25 mouse cellular contexts compared by ENCODE assay signal in the genomic region with DNA sequence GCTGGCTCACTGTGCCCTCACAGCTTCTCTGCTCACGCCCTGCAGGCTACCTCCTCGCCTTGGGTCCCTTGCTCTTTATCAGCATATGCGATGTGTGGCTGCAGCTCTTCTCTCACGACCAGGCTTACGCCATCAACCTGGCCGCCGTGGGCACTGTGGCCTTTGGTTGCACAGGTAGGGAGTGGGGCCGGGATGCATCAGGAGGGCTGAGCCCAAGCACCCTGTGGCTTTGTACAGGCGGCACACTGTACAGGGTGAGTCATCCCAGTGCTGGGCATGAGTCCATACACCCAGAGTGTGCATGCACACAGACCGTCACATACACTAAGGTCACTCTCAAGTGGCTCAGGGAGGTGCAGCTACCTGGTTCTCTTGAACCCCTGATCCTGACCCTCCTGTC. TPM values are rescaled to one million over a fixed set of nuclear protein-coding genes. Genes with fewer than 3 reads are reported as not detected.
DNase-seq lines count a peak whose midpoint lies in the region; TF ChIP-seq lines count a peak whose summit lies in the region.
"Had no signal": no experiment of that assay in that cellular context is flagged by ENCODE, and none has a peak within 500 bp of the region (broad histone marks: within the 10 kb centered on the region; RNA-seq: fewer than 3 reads in every experiment).

No protein-coding gene starts in this region.

- H3K27ac ChIP-seq in testis, adult 2 months (ENCODE audit: control insufficient read depth, insufficient read depth, low read depth, low read length): no peak overlapping the region
- peak overlapping the region; percentile 9; the same call in 1 of the 2 replicates for H3K27ac ChIP-seq in cerebellum, adult 2 months (ENCODE audit: insufficient read depth, low read length)
- H3K27ac ChIP-seq: embryonic facial prominence, embryonic 13.5 days; forebrain, embryonic 12.5 days; hindbrain, embryonic 10.5 days; intestine, embryonic 15.5 days; limb, embryonic 10.5 days; liver, embryonic 15.5 days; lung, embryonic 15.5 days had no signal

- DNase-seq in adrenal gland, adult (ENCODE audit: inconsistent age in 2 of 2, low spot score in 1 of 2): peak; percentile 68 to 75
- no peak for DNase-seq in adrenal gland, postnatal 4 days (ENCODE audit: low spot score in 2 of 2)
- DNase-seq in testis, postnatal 14 days (ENCODE audit: low spot score): no peak
- DNase-seq in cerebellum, adult 2 months: peak; percentile 80 to 90
- peak; percentile 75 to 79 for DNase-seq in cerebellum, postnatal 36 days
- DNase-seq in layer of hippocampus, adult 9-10 months (ENCODE audit: low spot score): no peak
- DNase-seq in retina, embryonic 14.5 days (ENCODE audit: low spot score): no peak
- DNase-seq: embryo, embryonic 11 days; kidney, adult 8-10 months; kidney, postnatal 14 days; liver; lung, postnatal 36 days; right cerebral cortex, postnatal 25 days; thymus, adult 18-20 months; thymus, postnatal 36 days had no signal

- H3K4me1 ChIP-seq in testis, adult 2 months (ENCODE audit: control insufficient read depth, insufficient read depth, low read length): no peaks in the 10 kb centered on the region
- H3K4me1 ChIP-seq in cerebellum, adult 2 months (ENCODE audit: control insufficient read depth, insufficient read depth, low read length): peaks cover 23% of the 10 kb centered on the region
- H3K4me1 ChIP-seq: embryonic facial prominence, embryonic 13.5 days; forebrain, embryonic 12.5 days; intestine, embryonic 15.5 days; liver, embryonic 15.5 days; lung, embryonic 15.5 days had no signal

- H3K4me3 ChIP-seq in testis, adult 2 months (ENCODE audit: control insufficient read depth, low read depth, low read length): no peak overlapping the region
- no peak overlapping the region for H3K4me3 ChIP-seq in cerebellum, adult 2 months (replicated peaks; ENCODE audit: insufficient read depth, low read depth, low read length)
- H3K4me3 ChIP-seq: embryonic facial prominence, embryonic 13.5 days; erythroblast, embryonic 14.5 days; forebrain, embryonic 12.5 days; hindbrain, embryonic 10.5 days; intestine, embryonic 15.5 days; limb, embryonic 10.5 days; liver, embryonic 15.5 days; lung, embryonic 15.5 days had no signal

- no peaks in the 10 kb centered on the region for H3K36me3 ChIP-seq in testis, adult 2 months (ENCODE audit: control insufficient read depth, insufficient read depth, low read length)
- H3K36me3 ChIP-seq: intestine, embryonic 15.5 days; liver, embryonic 15.5 days; lung, embryonic 15.5 days had no signal

- TF ChIP-seq CTCF in testis, adult 2 months (IDR thresholded peaks at IDR 0.05; ENCODE audit: control insufficient read depth, insufficient read depth, insufficient replicate concordance, low read depth, low read length): peak; percentile 2; the same call in 1 of the 2 replicates
- no peak for TF ChIP-seq CTCF in cerebellum, adult 2 months (IDR thresholded peaks at IDR 0.05; ENCODE audit: borderline replicate concordance, insufficient read depth, low read depth, low read length)

- no peaks in the 10 kb centered on the region for H3K27me3 ChIP-seq in testis, adult 2 months (ENCODE audit: control insufficient read depth, insufficient read depth, low read length)
- H3K27me3 ChIP-seq in cerebellum, adult 2 months (ENCODE audit: control insufficient read depth, insufficient read depth, low read length): no peaks in the 10 kb centered on the region
- H3K27me3 ChIP-seq: embryonic facial prominence, embryonic 13.5 days; forebrain, embryonic 12.5 days; intestine, embryonic 15.5 days; liver, embryonic 15.5 days; lung, embryonic 15.5 days; Patski had no signal

- WGBS in cerebellum, adult 2 months: 15% methylated on average over 10 of the region's 10 CpGs

- TF ChIP-seq POLR2A in testis, adult 2 months (IDR thresholded peaks at IDR 0.05; ENCODE audit: control insufficient read depth, low read depth, low read length): no peak
- TF ChIP-seq POLR2A in cerebellum, adult 2 months (IDR thresholded peaks at IDR 0.05; ENCODE audit: borderline replicate concordance, insufficient read depth, low read length): no peak

RNA-seq across cellular contexts. Expression of a gene that starts 21.7 kb away (rescaled TPM):
- 10 to 100 TPM; 28.9 to 30.7 TPM for total RNA-seq in adrenal gland, postnatal 4 days (2021)
- 0.53 and 0.67 TPM in 2 replicates for polyA plus RNA-seq in testis, adult 2 months (2012; rRNA removed)
- 62.3 and 80.7 TPM in 2 replicates for polyA plus RNA-seq in cerebellum, adult 2 months (2012; rRNA removed)
- polyA plus RNA-seq: erythroblast, embryonic 14.5 days had no signal

Comparison
In these comparisons a context has a peak if more than half of its experiments do, and no peak if none do; other contexts are left out.
1. DNase-seq: peak in adrenal gland, adult (2 of 2), cerebellum, adult 2 months (2 of 2) and cerebellum, postnatal 36 days (2 of 2); none in adrenal gland, postnatal 4 days (0 of 2), testis, postnatal 14 days (single experiment), layer of hippocampus, adult 9-10 months (single experiment) and retina, embryonic 14.5 days (single experiment).
2. RNA of a gene that starts 21.7 kb away (polyA plus RNA-seq): 62.3 to 80.7 TPM in cerebellum, adult 2 months; 0.53 to 0.67 TPM in testis, adult 2 months; every median in the first group is over 10 times any median in the second.